Mouse (Mus musculus): Measurements from ENCODE around the gene Xpot. TPM values are rescaled to one million over a fixed set of nuclear protein-coding genes. Genes with fewer than 3 reads are reported as not detected.

Gene Xpot
- polyA plus RNA-seq, 2 experiments = 58.8 to 103 TPM

- Histone ChIP-seq H3K27ac (replicated peaks; ENCODE audit: low read depth, low read length) (no peak overlapping the region), H3K4me3 (replicated peaks; ENCODE audit: low read length) (no peak overlapping the region), H3K4me1 (ENCODE audit: control insufficient read depth, insufficient read depth, low read length) (no peaks in the 10 kb centered on the region), H3K4me2 (replicated peaks; ENCODE audit: low read depth, low read length, severe bottlenecking) (no peak overlapping the region), H3K9me3 (ENCODE audit: control insufficient read depth, low read length) (no peaks in the 10 kb centered on the region), H3K9ac (ENCODE audit: low read depth, low read length, severe bottlenecking) (no peak overlapping the region), H3K27me3 (ENCODE audit: control insufficient read depth, insufficient read depth, low read length) (no peaks in the 10 kb centered on the region), H3K36me3 (ENCODE audit: control insufficient read depth, insufficient read depth, low read length) (peaks cover 85% of the 10 kb centered on the region)
- 80% methylated on average over 9 of the region's 10 CpGs for WGBS
- ATAC-seq (ENCODE audit: low FRiP score, low read depth) (no peak), DNase-seq (ENCODE audit: low spot score) (no peak)
- no peak for TF ChIP-seq POLR2A (IDR thresholded peaks at IDR 0.05; ENCODE audit: borderline replicate concordance, extremely low read depth, insufficient read depth, insufficient read length)
Observed at GRCm38 (mm10) chr10:121611587-121611986, 14.5 kb downstream of the Xpot start.

- Histone ChIP-seq H3K4me1 (ENCODE audit: control insufficient read depth, insufficient read depth, low read length) (no peaks in the 10 kb centered on the region), H3K27me3 (ENCODE audit: control insufficient read depth, insufficient read depth, low read length) (no peaks in the 10 kb centered on the region), H3K36me3 (ENCODE audit: control insufficient read depth, insufficient read depth, low read length) (peaks cover 92% of the 10 kb centered on the region), H3K4me2 (replicated peaks; ENCODE audit: low read depth, low read length, severe bottlenecking) (no peak overlapping the region), H3K9me3 (ENCODE audit: control insufficient read depth, low read length) (no peaks in the 10 kb centered on the region), H3K4me3 (replicated peaks; ENCODE audit: low read length) (no peak overlapping the region), H3K9ac (ENCODE audit: low read depth, low read length, severe bottlenecking) (no peak overlapping the region), H3K27ac (replicated peaks; ENCODE audit: low read depth, low read length) (no peak overlapping the region)
- TF ChIP-seq POLR2A (IDR thresholded peaks at IDR 0.05; ENCODE audit: borderline replicate concordance, extremely low read depth, insufficient read depth, insufficient read length) = no peak
- no peak for DNase-seq (ENCODE audit: low spot score)
- no peak for ATAC-seq (ENCODE audit: low FRiP score, low read depth)
- 86% methylated on average over 10 of the region's 10 CpGs for WGBS
Observed at GRCm38 (mm10) chr10:121608177-121608576, 18.0 kb downstream of the Xpot start.

GRCm38 (mm10) chr10:121604632-121605344 is 21.3 kb downstream of the Xpot start:
- no peak for DNase-seq (ENCODE audit: low spot score)
- Histone ChIP-seq H3K36me3 (ENCODE audit: control insufficient read depth, insufficient read depth, low read length) (peaks cover 97% of the 10 kb centered on the region), H3K27me3 (ENCODE audit: control insufficient read depth, insufficient read depth, low read length) (no peaks in the 10 kb centered on the region), H3K9ac (ENCODE audit: low read depth, low read length, severe bottlenecking) (no peak overlapping the region), H3K4me1 (ENCODE audit: control insufficient read depth, insufficient read depth, low read length) (no peaks in the 10 kb centered on the region), H3K4me3 (replicated peaks; ENCODE audit: low read length) (no peak overlapping the region), H3K27ac (replicated peaks; ENCODE audit: low read depth, low read length) (no peak overlapping the region), H3K4me2 (replicated peaks; ENCODE audit: low read depth, low read length, severe bottlenecking) (no peak overlapping the region), H3K9me3 (ENCODE audit: control insufficient read depth, low read length) (no peaks in the 10 kb centered on the region)
- no peak for ATAC-seq (ENCODE audit: low FRiP score, low read depth)
- WGBS = 92% methylated on average over 13 of the region's 13 CpGs
- TF ChIP-seq POLR2A (IDR thresholded peaks at IDR 0.05; ENCODE audit: borderline replicate concordance, extremely low read depth, insufficient read depth, insufficient read length) = no peak

- WGBS = 82% methylated on average over 4 of the region's 4 CpGs
- DNase-seq (ENCODE audit: low spot score) (no peak), ATAC-seq (ENCODE audit: low FRiP score, low read depth) (no peak)
- Histone ChIP-seq H3K9ac (ENCODE audit: low read depth, low read length, severe bottlenecking) (no peak overlapping the region), H3K4me3 (replicated peaks; ENCODE audit: low read length) (no peak overlapping the region), H3K27me3 (ENCODE audit: control insufficient read depth, insufficient read depth, low read length) (no peaks in the 10 kb centered on the region), H3K36me3 (ENCODE audit: control insufficient read depth, insufficient read depth, low read length) (peaks cover 99% of the 10 kb centered on the region), H3K4me2 (replicated peaks; ENCODE audit: low read depth, low read length, severe bottlenecking) (no peak overlapping the region), H3K9me3 (ENCODE audit: control insufficient read depth, low read length) (no peaks in the 10 kb centered on the region), H3K4me1 (ENCODE audit: control insufficient read depth, insufficient read depth, low read length) (no peaks in the 10 kb centered on the region), H3K27ac (replicated peaks; ENCODE audit: low read depth, low read length) (no peak overlapping the region)
- no peak for TF ChIP-seq POLR2A (IDR thresholded peaks at IDR 0.05; ENCODE audit: borderline replicate concordance, extremely low read depth, insufficient read depth, insufficient read length)
Observed at GRCm38 (mm10) chr10:121603556-121603955, 22.6 kb downstream of the Xpot start.

- WGBS = 62% methylated on average over 6 of the region's 6 CpGs
- Histone ChIP-seq H3K36me3 (ENCODE audit: control insufficient read depth, insufficient read depth, low read length) (peaks cover 99% of the 10 kb centered on the region), H3K9ac (ENCODE audit: low read depth, low read length, severe bottlenecking) (no peak overlapping the region), H3K9me3 (ENCODE audit: control insufficient read depth, low read length) (no peaks in the 10 kb centered on the region), H3K4me3 (replicated peaks; ENCODE audit: low read length) (no peak overlapping the region), H3K4me1 (ENCODE audit: control insufficient read depth, insufficient read depth, low read length) (no peaks in the 10 kb centered on the region), H3K27me3 (ENCODE audit: control insufficient read depth, insufficient read depth, low read length) (no peaks in the 10 kb centered on the region), H3K27ac (replicated peaks; ENCODE audit: low read depth, low read length) (no peak overlapping the region), H3K4me2 (replicated peaks; ENCODE audit: low read depth, low read length, severe bottlenecking) (no peak overlapping the region)
- ATAC-seq (ENCODE audit: low FRiP score, low read depth) (no peak), DNase-seq (ENCODE audit: low spot score) (no peak)
- no peak for TF ChIP-seq POLR2A (IDR thresholded peaks at IDR 0.05; ENCODE audit: borderline replicate concordance, extremely low read depth, insufficient read depth, insufficient read length)
Observed at GRCm38 (mm10) chr10:121601272-121601671, 24.9 kb downstream of the Xpot start.

Data from limb, embryonic 14.5 days (tissue).